Mouse (Mus musculus) 416B (cell line): ENCODE results near the gene Scap.

Source experiments
- DNase-seq: peaks from one replicate; pipeline ENCODE4 v3.0.0; 2011; ENCODE audit warnings: low read depth

Scap gene

DNA sequence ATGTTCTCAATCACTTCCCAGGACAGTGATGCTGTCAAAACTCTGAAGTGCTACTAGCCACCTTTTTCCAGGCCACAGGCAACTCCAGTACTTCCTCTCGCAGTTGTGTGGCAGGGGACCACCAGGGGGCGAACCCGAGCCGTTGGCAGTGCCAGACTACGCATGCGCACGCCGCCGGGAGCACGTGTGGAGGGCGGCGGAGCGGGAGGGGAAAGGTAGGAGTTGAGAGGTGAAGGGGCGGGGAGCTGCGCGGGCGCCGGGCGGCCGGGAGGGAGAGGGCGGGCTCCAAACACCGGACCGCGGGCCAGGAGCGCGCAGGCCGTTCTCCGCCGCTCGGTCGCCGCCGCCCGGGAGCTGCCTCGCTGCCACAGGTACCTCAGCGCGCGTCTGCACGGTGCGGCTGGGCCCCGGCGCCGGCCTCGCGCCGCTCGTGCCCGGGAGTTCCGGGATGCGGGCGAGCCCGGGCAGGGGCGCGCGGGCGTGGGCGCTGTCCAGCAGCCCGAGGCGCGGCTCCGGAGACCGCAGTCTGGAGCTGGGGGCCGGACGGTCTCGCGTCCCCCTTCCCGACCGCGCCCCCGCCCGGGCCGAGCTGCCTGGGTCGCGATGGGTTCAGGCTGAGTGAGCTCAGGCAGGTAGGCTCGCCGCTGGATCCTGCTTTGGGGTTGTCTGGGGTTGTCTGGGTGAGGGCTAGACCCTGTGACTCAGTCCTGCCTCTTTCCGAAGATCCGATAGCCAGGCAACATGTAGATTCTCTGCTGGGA is at the start of gene Scap:
Gene Scap (plus strand): TSS at position 154 of the 761 bp plus-strand sequence.
- peak; percentile 91 for DNase-seq

DNA sequence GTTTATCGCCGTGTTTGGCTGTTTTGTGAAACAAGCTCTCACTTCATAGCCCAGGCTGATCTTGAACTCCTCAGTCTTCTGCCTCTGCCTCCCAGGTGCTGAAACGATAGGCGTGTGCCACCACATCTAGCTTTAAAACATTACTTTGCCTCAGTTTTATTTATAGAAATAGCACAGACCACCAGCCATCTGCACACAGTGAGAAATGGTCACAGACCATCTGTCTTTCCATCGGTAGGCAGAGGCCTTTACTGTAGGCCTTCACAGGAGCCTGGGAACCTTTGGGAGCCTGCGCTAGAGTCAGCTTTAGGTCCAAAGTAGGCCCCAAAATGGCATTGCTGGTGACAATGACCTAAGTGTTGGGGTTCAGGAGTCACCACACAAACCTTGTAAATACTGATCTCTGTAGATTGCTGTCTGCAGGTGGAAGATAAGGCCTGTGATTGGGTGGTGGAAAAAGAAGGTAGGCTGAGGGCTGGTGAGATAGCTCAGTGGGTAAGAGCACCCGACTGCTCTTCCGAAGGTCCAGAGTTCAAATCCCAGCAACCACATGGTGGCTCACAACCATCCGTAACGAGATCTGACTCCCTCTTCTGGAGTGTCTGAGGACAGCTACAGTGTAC is 48.9 kb upstream of the Scap start:
- no peak for DNase-seq

DNA sequence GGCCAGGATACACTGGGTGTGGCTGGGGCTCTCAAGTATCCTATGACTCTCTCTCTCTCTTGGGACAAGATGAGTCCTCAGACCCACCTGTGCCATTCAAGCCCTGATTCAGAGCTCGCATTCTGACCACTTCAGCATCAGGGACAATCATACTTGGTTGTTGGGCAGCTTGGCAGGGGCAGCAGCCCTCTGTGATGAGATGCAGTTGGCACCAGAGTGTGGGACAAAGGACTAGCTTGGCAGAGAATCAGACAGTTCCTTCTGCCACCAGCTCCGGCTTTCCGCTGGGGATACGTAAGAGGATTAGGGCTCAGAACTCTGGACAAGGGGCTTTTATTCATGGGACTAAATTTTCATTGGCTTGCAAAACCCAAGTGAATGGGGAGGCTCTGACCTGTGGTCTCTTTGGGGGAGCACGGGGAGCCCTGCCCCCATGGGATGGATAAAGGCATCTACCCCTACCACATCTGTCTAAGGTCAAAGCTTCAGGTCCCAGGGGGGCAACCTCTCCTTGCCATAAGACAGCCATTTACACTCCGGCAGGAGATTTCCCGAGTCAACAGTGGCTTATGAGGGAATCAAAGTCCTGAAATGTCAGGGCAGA is 45.7 kb upstream of the Scap start:
- DNase-seq: no peak

DNA sequence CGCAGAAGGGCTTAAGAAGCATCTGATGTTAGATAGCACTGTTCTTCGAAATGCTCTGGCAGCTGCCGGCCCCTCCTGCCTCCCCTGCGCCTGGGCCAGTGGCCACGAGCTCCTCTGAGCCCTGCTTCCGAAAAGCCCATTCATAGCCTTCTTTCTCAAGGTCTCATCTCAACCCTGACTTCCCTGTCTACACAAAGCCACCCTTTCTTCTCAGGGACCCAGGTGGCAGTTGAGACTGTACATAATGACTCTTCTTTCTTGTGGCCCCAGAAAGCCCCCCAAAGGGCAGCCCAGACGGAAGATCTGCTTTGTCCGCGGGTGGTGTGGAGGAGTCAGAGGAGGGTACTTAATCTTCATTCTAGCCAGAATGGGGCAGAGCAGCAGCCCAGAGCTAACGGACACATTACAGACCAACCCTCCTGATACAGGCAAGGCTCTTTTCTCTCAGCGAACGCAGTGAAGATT is 39.8 kb upstream of the Scap start:
- DNase-seq: no peak

DNA sequence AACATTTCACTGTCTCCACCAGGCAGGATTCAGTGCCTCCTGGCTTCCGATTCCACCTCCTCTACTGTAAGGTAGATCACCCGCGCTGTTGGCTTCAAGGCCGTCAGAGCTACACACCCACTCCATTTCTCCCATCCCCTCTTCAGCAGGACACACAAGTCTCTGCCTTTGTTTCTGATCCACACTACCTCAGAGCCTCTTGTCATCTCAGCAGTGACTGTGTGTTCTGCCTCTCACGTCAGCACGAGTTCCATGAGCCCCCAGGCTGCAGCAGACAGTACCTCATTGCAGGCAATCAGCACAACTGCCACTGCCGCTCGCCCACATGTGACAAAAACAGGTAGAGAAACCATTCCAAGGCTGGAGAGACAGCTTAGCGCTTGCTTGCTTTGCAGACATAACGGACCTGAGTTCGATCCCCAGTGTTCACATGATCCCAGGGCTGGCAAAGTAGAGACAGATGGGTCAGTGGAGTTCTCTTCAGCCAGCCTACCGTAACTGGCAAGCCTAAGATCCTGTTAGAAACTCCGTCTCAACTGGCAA is 39.1 kb upstream of the Scap start:
- no peak for DNase-seq

DNA sequence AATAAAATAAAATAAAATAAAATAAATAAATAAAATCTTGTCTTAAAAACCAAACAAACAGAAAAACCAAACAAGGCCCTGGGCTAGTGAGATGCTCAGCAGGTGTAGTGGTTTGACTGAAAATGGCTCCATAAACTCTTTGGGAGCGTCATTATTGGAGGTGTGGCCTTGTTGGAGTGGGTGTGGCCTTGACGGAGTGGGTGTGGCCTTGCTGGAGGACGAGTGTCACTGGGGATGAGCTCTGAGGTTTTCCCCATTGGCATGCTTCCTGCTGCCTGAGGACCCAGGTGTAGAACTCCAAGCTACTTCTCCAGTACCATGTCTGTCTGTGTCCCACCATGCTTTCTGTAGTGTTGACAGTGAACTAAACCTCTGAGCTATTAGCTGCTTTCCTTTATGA is 38.3 kb upstream of the Scap start:
- peak; percentile 12 for DNase-seq

DNA sequence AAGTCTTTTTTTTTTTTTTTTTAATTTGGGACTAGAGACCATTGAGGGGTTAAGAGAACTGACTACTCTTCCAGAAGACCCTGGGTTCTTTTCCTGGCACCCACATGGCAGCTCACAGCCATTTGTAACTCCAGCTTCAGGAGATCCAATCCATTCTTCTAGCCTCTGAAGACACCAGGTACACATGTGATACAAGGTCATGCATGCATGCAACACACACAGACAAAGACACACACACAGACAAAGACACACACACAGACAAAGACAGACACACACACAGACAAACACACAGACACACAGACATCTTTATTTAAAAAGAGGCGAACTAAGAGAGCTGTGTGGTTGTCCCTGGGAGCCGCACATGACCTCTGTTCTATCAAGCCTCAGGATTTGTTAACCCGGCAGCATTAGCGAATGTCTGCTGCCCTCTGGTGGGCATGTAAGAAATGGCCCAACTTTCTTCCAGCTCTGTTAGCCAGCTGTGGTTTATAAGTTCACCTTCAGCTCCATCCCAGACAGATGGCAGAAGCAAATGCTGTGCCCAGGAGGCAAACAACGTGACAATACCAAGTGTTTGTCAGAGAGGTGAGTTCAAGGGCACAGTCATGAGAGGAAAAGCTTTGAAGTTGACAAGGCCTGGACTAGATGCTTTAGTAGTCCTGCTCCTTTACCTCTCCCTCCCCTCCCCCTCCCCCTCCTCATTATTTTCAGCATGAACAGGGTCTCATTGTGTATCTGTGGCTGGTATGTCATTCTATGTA is 36.0 kb upstream of the Scap start:
- DNase-seq: peak; percentile 88

DNA sequence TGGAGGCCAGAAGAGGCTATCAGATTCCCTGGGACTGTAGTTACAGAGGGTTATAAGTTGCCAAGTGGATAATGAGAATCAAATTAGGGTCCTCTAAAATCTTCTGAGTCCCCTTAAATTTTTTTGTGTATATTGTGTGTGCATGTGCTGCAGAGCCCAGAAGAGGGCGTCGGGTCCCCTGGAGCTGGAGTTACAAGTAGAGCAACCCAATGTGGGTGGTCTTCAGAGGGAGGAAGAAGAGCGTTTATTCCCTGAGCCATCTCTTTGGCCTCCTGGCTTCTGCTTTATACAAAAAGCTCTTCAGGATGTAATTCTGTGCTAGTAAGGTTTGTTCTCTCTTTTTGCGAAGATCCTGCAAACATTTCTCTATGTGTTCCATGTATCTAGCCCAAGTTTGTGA is 28.6 kb upstream of the Scap start:
- DNase-seq: peak; percentile 80

DNA sequence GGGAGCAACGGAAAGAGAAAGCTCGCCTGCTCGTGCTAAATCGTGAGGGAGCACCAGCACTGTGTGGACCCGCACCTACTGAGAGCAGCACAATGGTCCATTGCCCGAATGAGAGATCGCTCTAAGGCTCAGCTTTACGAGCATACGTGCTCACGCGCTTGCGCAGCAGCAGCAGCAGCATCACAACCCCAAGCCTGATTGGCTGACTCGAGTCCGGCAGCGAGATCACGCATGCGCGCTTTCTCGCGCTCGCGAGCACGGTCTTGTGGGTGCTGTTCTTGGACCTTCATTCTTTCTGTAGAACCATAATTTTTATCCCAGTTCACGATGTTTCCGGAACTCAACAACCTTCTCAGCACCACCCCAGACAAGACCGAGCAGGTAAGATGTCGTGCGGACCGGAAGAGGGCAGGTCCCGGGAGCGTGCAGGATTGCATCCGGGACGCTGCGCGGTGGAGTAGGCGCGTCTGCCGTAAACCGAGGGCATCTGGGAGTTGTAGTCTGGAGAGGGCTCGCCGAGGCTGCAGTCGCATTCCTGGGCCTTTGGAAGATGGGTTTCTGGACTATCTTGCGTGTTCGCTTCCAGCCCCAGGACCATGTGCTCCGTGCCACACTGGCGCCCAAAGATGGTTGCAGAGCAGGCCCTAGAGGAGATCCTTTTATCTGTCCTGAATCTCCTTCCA is 28.0 kb upstream of the Scap start, which contains the start of gene Elp6:
Gene Elp6 (plus strand): TSS at position 205 of the 683 bp plus-strand sequence.
- peak; percentile 97 for DNase-seq

DNA sequence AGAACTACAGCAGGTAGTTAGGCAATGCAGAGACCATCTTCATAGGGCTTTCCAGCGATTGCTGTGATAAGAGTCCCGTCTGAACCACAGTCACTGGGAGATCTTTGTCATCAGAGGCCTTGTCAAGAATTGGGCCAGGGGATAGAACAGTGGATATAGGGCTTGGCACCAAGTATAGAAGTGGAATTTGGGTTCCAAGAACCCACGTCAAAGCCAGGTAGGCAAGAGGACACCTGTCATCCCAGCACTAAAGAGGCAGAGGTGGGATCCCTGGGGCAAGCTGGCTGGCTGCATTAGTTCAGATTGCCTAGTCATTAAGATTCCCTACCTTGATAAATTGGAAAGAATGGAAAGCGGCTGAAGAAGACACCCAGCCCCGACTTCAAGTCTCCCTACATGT is 26.7 kb upstream of the Scap start:
- DNase-seq: no peak

DNA sequence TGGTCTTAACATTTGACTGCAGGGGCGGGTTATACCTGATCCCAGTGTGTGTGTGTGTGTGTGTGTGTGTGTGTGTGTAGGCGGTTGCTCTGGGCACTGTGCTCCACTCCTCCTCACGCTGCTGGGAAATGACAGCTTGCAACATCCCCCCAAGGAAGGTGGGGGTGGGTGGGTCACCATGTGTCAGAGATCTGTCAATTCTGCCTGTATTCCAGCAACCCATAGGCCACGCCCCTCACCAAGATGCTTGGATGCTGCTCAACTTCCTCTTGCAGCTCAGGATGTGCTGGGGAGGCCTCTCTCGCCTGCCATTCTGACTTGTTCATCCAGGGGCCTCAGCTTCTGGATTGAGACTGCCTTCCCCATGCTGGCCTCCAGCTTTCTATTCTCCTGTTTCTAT is 18.4 kb upstream of the Scap start:
- peak; percentile 32 for DNase-seq

DNA sequence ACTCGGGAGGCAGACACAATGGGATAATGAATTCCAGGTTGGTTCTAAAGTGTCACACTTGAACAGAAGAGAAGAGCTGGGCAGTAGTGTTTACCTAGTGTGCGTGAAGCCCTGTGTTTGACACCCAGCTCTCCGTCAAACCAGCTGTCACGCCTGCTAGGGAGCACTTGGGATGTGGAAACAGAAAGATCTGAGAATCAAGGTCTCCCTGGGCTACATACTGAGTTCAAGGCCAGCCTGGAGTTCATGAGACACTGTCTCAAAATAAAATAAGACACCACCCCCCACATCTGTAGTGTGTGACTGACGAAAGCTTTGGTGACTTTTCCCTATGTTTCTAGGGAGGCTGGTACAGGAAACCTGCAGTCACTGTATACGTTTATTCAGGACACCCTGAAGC is 17.7 kb upstream of the Scap start:
- no peak for DNase-seq

DNA sequence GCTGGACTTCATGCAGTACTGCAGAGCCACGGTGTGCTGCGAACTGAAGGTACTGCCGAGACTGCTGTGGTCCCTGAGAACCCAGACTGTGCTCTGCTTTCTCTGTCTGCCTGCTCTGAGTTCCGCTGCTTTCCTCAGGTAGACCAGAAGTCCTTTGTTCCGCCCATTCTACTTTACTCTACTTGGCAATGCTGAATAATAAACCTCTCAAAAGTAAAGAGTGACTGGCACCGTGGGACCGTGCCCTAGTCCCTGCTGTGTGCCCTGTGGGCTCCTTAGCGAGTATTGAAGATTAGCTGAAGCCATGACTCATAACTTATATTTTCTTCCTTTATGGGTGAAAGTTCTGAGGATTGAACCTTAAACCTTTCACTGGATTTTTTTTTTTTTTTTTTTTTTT is 17.2 kb upstream of the Scap start:
- no peak for DNase-seq

DNA sequence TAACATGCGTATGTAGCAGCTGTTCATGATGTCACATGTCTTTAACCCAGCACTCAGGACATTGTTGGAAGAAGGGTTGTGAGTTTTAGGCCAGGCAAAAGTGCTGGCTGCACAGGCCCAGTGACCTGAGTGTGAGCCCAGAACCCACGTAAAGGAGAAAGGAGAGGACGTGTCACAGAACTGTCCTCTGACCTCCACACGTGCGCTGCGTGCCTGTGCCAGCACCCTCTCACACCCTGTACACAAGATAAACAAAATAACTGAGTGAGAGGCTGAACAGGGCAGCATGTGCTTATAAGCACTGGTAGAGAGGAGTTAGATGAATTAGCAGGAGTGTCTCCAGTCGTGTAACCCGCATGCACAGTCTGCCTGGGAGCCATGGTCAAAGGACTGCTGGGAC is 16.6 kb upstream of the Scap start:
- DNase-seq: no peak

DNA sequence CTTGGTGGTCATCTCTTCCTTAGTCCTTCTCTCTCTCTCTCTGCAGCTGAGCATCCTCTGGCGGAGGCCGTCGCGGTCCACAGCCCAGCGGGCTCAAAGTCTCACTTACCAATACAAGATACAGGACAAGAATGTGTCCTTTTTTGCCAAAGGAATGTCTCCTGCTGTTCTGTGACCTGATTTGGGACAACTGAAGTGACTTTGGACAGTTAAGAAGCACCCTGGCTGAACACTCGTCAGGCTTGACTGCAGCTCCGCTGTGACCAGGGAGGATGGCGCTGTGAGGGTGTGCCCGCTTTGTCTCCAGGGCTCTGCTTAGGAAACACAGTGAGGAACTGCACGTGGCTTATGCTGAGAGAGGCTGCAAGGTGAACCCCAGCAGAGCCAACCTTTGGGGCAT is 12.3 kb upstream of the Scap start:
- DNase-seq: no peak

DNA sequence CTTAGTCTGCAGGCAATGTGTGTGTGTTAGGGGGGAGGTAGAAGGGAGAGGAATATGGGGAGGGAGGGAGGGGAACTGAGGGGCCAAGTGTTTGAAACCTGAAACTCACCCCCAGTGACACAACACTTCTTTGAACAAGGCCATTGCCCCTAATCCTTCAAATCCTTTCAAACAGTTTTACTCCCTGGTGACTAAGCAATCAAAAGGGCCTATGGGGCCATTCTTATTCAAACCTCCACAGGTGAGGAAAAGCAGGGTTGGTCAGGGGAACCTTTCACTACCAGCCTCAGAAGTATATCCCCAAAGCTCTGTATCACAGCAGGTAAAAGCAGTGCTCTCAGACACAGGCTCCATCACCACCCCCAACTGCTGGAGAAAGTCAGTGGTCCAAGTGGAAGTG is 10.1 kb upstream of the Scap start:
- DNase-seq: no peak

DNA sequence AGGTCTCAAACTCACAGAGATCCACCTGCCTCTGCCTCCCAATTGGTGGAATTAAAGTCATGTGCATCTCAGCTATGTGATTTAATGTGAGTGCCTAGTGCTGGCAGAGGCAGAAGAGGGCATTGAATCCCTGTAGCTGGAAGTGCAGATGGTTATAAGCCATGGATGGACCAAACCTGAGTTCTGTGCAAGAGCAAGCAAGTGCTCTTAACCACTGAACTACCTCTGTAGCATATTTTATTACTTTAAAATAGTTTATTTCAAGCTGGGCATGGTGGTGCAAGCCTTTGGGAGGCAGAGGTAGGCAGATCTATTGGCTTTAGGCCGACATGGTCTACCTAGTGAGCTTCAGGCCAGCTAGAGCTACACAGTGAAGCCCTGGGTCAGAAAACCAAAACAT is 8.9 kb upstream of the Scap start:
- DNase-seq: no peak

DNA sequence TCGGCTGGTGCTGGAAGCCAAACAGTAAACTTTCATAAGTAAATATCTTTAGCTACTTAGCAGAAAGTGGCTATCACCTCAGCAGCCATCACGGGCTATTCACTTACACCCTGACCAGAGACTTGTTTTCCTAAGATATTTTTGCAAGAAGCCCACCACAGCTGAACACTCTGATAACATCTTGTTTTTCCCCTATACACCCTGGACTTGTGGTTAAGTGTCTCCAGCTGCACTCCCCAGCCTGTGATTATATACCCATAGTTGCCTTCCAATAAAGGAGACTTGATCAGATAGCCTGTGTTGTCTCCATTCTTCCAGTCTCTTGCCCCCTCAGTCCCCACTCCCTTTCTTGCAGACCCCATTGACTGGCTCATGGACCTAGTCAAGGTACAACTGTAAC is 4.9 kb upstream of the Scap start:
- DNase-seq: peak; percentile 22

DNA sequence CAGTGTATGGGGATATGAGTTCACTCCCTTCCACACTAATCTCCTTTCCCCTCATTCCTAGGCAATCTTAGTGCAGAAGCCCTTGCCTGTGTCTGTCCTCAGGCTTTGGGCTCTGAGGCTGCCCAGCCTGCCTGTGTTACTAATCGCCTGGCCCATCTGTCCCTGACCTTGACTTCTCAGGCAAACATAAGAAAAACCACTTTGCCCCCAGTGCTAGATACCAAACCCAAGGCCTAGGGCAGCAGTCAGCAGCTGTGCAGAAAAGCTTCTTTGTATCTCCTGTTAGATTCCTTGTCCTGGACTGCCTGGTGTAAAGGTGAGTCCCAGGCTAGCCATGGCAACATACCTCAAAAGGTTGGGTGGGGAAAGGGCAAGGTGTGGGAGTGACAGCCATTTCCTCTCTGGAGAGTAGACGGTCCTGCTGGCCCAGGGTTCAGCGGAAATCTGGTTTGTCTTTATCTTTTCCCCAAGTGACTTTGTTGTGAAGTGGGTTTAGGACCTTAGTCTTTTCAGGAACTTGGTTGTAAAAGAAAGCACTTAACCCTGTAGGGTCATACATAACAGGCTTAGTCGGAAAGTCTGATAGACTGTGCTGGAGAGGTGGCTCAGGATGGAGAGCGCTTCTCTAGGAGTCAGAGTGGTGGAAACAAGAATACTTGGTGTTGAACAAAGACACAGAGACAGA is 4.0 kb upstream of the Scap start:
- DNase-seq: peak; percentile 64

DNA sequence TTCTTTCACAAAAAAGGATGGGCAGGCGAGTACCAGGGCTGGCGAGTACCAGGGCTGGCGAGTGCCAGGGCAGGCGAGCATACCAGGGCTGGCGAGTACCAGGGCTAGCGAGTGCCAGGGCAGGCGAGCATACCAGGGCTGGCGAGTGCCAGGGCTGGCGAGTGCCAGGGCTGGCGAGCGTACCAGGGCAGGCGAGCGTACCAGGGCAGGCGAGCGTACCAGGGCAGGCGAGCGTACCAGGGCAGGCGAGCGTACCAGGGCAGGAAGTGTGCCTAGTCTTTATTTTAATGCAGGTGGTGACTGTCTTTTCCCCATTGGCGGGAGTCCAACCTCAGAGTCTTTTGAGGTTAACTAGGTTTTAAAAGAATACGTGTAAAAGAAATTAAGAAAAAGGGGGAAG is 3.4 kb upstream of the Scap start:
- peak; percentile 52 for DNase-seq

DNA sequence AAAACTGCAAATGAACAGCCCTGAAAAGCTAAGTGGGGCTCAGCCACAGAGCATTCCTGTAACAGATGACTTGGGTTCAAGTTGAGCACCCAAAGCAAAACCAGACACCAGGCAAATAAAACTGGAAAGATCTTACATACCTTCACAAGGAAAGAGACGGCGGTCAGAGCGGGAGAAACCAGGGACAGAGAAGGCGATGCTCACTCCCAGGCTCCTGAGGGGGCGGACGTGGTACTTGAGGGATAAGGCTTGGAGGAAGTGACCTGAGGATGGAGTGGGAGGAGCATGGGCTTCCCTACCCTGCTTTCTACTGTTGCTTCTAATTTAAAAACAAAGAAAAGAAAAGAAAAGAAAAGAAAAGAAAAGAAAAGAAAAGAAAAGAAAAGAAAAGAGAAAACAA is 2.7 kb upstream of the Scap start:
- peak; percentile 37 for DNase-seq
